Mouse (Mus musculus): ENCODE data around the gene Gm9195.

The Gm9195 gene

GRCm38 (mm10) chr14:72442936-72443335, 48.7 kb downstream of the Gm9195 start:
- no peak for DNase-seq (ENCODE audit: low read depth, low spot score)

- DNase-seq (ENCODE audit: low read depth, low spot score) = no peak
Observed at GRCm38 (mm10) chr14:72440929-72441328, 50.7 kb downstream of the Gm9195 start.

GRCm38 (mm10) chr14:72440436-72440835, 51.2 kb downstream of the Gm9195 start:
- DNase-seq (ENCODE audit: low read depth, low spot score) = no peak

- no peak for DNase-seq (ENCODE audit: low read depth, low spot score)
Observed at GRCm38 (mm10) chr14:72438976-72439375, 52.7 kb downstream of the Gm9195 start.

GRCm38 (mm10) chr14:72389696-72390095, 101.9 kb downstream of the Gm9195 start:
- DNase-seq (ENCODE audit: low read depth, low spot score) = peak; percentile 26

- DNase-seq (ENCODE audit: low read depth, low spot score) = no peak
Observed at GRCm38 (mm10) chr14:72389288-72389687, 102.3 kb downstream of the Gm9195 start.

- DNase-seq (ENCODE audit: low read depth, low spot score) = no peak
Observed at GRCm38 (mm10) chr14:72377224-72377623, 114.4 kb downstream of the Gm9195 start.
